Mouse (Mus musculus): Measurements from ENCODE around the gene Zdhhc17.

DNA sequence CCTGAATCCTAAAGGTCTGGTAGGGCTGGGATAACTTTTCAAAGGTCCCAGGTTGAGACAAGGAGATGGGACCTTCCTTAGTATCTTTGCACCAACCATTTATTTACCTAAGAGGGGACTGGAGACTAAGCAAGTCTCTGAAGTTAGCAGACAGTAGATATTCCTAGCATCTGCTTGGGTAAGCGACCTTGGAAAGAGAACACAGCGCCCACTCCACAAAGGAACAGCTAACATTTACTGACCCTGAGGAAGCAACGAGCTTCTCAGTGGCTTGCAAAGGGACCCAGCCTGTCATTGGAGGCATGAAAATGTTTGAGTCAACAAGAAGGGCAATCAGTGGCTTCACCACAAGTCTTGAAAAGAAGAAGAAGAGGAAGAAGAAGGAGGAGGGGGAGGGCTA lies 40.1 kb upstream of the Zdhhc17 start:
- TF ChIP-seq CTCF (conservative IDR thresholded peaks at IDR 0.05; ENCODE audit: low read length) (no peak), NANOG (IDR thresholded peaks at IDR 0.05; ENCODE audit: borderline replicate concordance, low read length) (no peak), POU5F1 (IDR thresholded peaks at IDR 0.05; ENCODE audit: borderline replicate concordance, low read length) (no peak)
